Mouse (Mus musculus): ENCODE results near the gene Prrt1.

The Prrt1 gene

GRCm38 (mm10) chr17:34651507-34652221 lies 22.3 kb downstream of the Prrt1 start:
- DNase-seq (ENCODE audit: low spot score), result no peak

GRCm38 (mm10) chr17:34652546-34652945 lies 23.2 kb downstream of the Prrt1 start:
- DNase-seq (ENCODE audit: low spot score), result no peak

GRCm38 (mm10) chr17:34652985-34653384 lies 23.7 kb downstream of the Prrt1 start:
- no peak for DNase-seq (ENCODE audit: low spot score)

- no peak for DNase-seq (ENCODE audit: low spot score)
These were observed 24.5 kb downstream of the Prrt1 start for GRCm38 (mm10) chr17:34653746-34654285.

- DNase-seq (ENCODE audit: low spot score), result no peak
These were observed 25.1 kb downstream of the Prrt1 start for GRCm38 (mm10) chr17:34654392-34654791.

GRCm38 (mm10) chr17:34655160-34655559 lies 25.8 kb downstream of the Prrt1 start:
- DNase-seq (ENCODE audit: low spot score), result no peak

- no peak for DNase-seq (ENCODE audit: low spot score)
These were observed 26.3 kb downstream of the Prrt1 start for GRCm38 (mm10) chr17:34655581-34655991.

GRCm38 (mm10) chr17:34656666-34657065 lies 27.3 kb downstream of the Prrt1 start:
- no peak for DNase-seq (ENCODE audit: low spot score)

GRCm38 (mm10) chr17:34657271-34657670 lies 27.9 kb downstream of the Prrt1 start:
- no peak for DNase-seq (ENCODE audit: low spot score)

GRCm38 (mm10) chr17:34658145-34658544 lies 28.8 kb downstream of the Prrt1 start:
- no peak for DNase-seq (ENCODE audit: low spot score)

GRCm38 (mm10) chr17:34658591-34658990 lies 29.3 kb downstream of the Prrt1 start:
- DNase-seq (ENCODE audit: low spot score), result no peak

GRCm38 (mm10) chr17:34659181-34659896 lies 30.0 kb downstream of the Prrt1 start:
- no peak for DNase-seq (ENCODE audit: low spot score)

- DNase-seq (ENCODE audit: low spot score), result no peak
These were observed 30.5 kb downstream of the Prrt1 start for GRCm38 (mm10) chr17:34659897-34660214.

GRCm38 (mm10) chr17:34660259-34660820 lies 31.0 kb downstream of the Prrt1 start:
- no peak for DNase-seq (ENCODE audit: low spot score)

GRCm38 (mm10) chr17:34661121-34661591 lies 31.8 kb downstream of the Prrt1 start:
- no peak for DNase-seq (ENCODE audit: low spot score)

GRCm38 (mm10) chr17:34662468-34662867 lies 33.1 kb downstream of the Prrt1 start:
- DNase-seq (ENCODE audit: low spot score), result no peak

- no peak for DNase-seq (ENCODE audit: low spot score)
These were observed 33.6 kb downstream of the Prrt1 start for GRCm38 (mm10) chr17:34662978-34663377.

GRCm38 (mm10) chr17:34663558-34663957 lies 34.2 kb downstream of the Prrt1 start:
- no peak for DNase-seq (ENCODE audit: low spot score)

GRCm38 (mm10) chr17:34664472-34664871 lies 35.1 kb downstream of the Prrt1 start:
- DNase-seq (ENCODE audit: low spot score), result no peak

GRCm38 (mm10) chr17:34670235-34670634 lies 40.9 kb downstream of the Prrt1 start, which contains the start of gene Tnxb:
Gene Tnxb, plus strand, starts transcription at chr17:34670535.
- no peak for DNase-seq (ENCODE audit: low spot score)

- DNase-seq (ENCODE audit: low spot score), result no peak
These were observed 42.1 kb downstream of the Prrt1 start for GRCm38 (mm10) chr17:34671151-34672066.

Data from urinary bladder, postnatal 10 days (tissue).